In the genomic region with DNA sequence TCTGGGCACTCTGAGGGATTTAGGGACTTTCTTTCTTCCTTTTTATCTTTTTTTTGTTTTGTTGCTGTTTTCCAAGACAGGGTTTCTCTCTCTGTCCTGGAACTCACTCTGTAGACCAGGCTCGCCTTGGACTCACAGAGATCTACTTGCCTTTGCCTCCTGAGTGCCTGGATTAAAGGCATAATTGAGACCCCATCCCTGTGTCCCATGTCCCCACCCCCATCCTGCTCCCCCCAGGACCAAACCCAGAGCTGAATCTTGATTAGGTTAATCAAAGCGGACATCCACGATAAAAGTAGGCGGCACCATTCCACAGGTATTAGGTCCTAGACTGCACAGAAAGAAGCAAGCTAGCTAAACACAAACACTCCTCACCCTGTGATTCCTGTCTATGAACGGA, we compare ENCODE assay signal across 17 mouse cellular contexts. TPM values are rescaled to one million over a fixed set of nuclear protein-coding genes. Genes with fewer than 3 reads are reported as not detected.
A peak's percentile ranks its signal among the peaks of the same experiment; 100 is the strongest.
DNase-seq lines count a peak whose midpoint lies in the region; TF ChIP-seq lines count a peak whose summit lies in the region.
"Had no signal": no experiment of that assay in that cellular context is flagged by ENCODE, and none has a peak within 500 bp of the region (broad histone marks: within the 10 kb centered on the region; RNA-seq: fewer than 3 reads in every experiment).

No protein-coding gene starts in this region.

- TF ChIP-seq CTCF in gastrocnemius, adult 2 months (IDR thresholded peaks at IDR 0.05) = no peak

- peaks cover 17% of the 10 kb centered on the region; the same call in 1 of the 2 replicates for H3K36me3 ChIP-seq in ES-E14 (ENCODE audit: control insufficient read depth, insufficient read depth, low read length, poor library complexity, severe bottlenecking)

- H3K9ac ChIP-seq in ES-E14 (ENCODE audit: insufficient read depth, low read depth, low read length, poor library complexity, severe bottlenecking) = peak overlapping the region; percentile 2; the same call in 1 of the 2 replicates
- H3K9ac ChIP-seq: embryonic facial prominence, embryonic 12.5 days; forebrain, embryonic 13.5 days; forebrain, embryonic 15.5 days; forebrain, postnatal 0 days had no signal

- H3K27ac ChIP-seq in ES-E14 (ENCODE audit: insufficient read depth, low read depth, low read length, poor library complexity, severe bottlenecking) = no peak overlapping the region
- H3K27ac ChIP-seq in gastrocnemius, adult 2 months = no peak overlapping the region
- H3K27ac ChIP-seq: embryonic facial prominence, embryonic 10.5 days; embryonic facial prominence, embryonic 12.5 days; forebrain, embryonic 13.5 days; forebrain, embryonic 15.5 days had no signal

- no peak overlapping the region for H3K4me3 ChIP-seq in ES-E14 (ENCODE audit: insufficient read depth in 1 of 2, low read depth in 1 of 2, low read length in 2 of 2, poor library complexity in 1 of 2, severe bottlenecking in 1 of 2)
- no peak overlapping the region for H3K4me3 ChIP-seq in gastrocnemius, adult 2 months
- H3K4me3 ChIP-seq: embryonic facial prominence, embryonic 10.5 days; embryonic facial prominence, embryonic 12.5 days; forebrain, embryonic 13.5 days; forebrain, embryonic 15.5 days had no signal

- in situ Hi-C loops in ES-E14 (cut with MboI; ENCODE audit: low sequenced_read_pairs in 2 of 2, unreplicated experiment in 2 of 2) = no loop called here

- intact Hi-C loops in gastrocnemius, adult 2 months (cut with DNase I) = no loop called here

- peaks cover 37 to 57% of the 10 kb centered on the region in 2 experiments for H3K4me1 ChIP-seq in ES-E14 (ENCODE audit: control insufficient read depth in 2 of 2, insufficient read depth in 2 of 2, low read length in 2 of 2, poor library complexity in 1 of 2)

- H3K9me3 ChIP-seq in ES-E14 (ENCODE audit: control insufficient read depth, insufficient read depth, low read depth, low read length) = no peaks in the 10 kb centered on the region
- H3K9me3 ChIP-seq: embryonic facial prominence, embryonic 10.5 days; embryonic facial prominence, embryonic 12.5 days; forebrain, embryonic 13.5 days; forebrain, embryonic 15.5 days had no signal

- DNase-seq in heart, adult 11 months = peak; percentile 82
- DNase-seq in heart, adult 9 months (ENCODE audit: low spot score in 2 of 2) = no peak
- peak; percentile 2 for DNase-seq in urinary bladder, postnatal 10 days (ENCODE audit: low spot score)
- DNase-seq in urinary bladder, adult 2 months (ENCODE audit: low spot score) = no peak
- no peak for DNase-seq in ES-E14 (ENCODE audit: low read depth, low spot score)
- DNase-seq in gastrocnemius, adult 2 months = no peak
- DNase-seq: adrenal gland, adult 8-10 months; adrenal gland, postnatal 14 days; cerebellum, adult 2 months; cerebellum, adult 9-10 months; cerebellum, postnatal 10 days; cerebellum, postnatal 25 days; forebrain, postnatal 0 days had no signal

TF ChIP-seq in ES-E14, 5 proteins besides CTCF, POLR2A, EP300 and RAD21:
- TF ChIP-seq ZNF384 (IDR thresholded peaks at IDR 0.05; ENCODE audit: low read depth, low read length) = no peak

RNA-seq across cellular contexts. Expression of a gene that starts 19.2 kb away (rescaled TPM):
- polyA plus RNA-seq in urinary bladder, adult 2 months (2012; rRNA removed) = 0.74 and 0.78 TPM in 2 replicates
- total RNA-seq in ES-E14 (2012; rRNA removed) = 19.5 and 28.0 TPM in 2 replicates
- total RNA-seq in gastrocnemius, adult 2 months (2021) = under 1 TPM in 1 of 2 experiments, not detected in 1; 0.11 TPM

RNA-seq across cellular contexts. Expression of a gene that starts 21.7 kb away (rescaled TPM):
- 115 and 117 TPM in 2 replicates for polyA plus RNA-seq in urinary bladder, adult 2 months (2012; rRNA removed)
- 283 and 284 TPM in 2 replicates for total RNA-seq in ES-E14 (2012; rRNA removed)
- 100 to 1,000 TPM; 159 to 169 TPM for total RNA-seq in gastrocnemius, adult 2 months (2021)

RNA-seq across cellular contexts. Expression of a gene that starts 28.7 kb away (rescaled TPM):
- polyA plus RNA-seq in urinary bladder, adult 2 months (2012; rRNA removed) = 11.7 and 14.0 TPM in 2 replicates
- total RNA-seq in ES-E14 (2012; rRNA removed) = 28.2 and 34.8 TPM in 2 replicates
- 10 to 100 TPM; 11.9 to 14.7 TPM for total RNA-seq in gastrocnemius, adult 2 months (2021)

Comparison
In these comparisons a context has a peak if more than half of its experiments do, and no peak if none do; other contexts are left out.
1. DNase-seq: peak in heart, adult 11 months (single experiment) and urinary bladder, postnatal 10 days (single experiment); none in heart, adult 9 months (0 of 2), urinary bladder, adult 2 months (single experiment), ES-E14 (single experiment) and gastrocnemius, adult 2 months (single experiment).
2. RNA of a gene that starts 19.2 kb away (total RNA-seq): 19.5 to 28.0 TPM in ES-E14; 0.11 TPM in gastrocnemius, adult 2 months; every median in the first group is over 10 times any median in the second.